Mouse (Mus musculus): ENCODE results near the gene Tanc2.

GRCm38 (mm10) chr11:105905529-105906213, 315.9 kb downstream of the Tanc2 start:
- TF ChIP-seq CTCF (IDR thresholded peaks at IDR 0.05; ENCODE audit: insufficient read depth, low read length) = no peak
- TF ChIP-seq POLR2A (IDR thresholded peaks at IDR 0.05; ENCODE audit: borderline replicate concordance, extremely low read depth, low read depth, low read length) = no peak

All from lung, adult 2 months (tissue).